Mouse (Mus musculus): ENCODE results near the gene Stim2.
A peak's percentile ranks its signal among the peaks of the same experiment; 100 is the strongest.

Stim2 gene

GRCm38 (mm10) chr5:54049145-54049733, 50.9 kb downstream of the Stim2 start:
- DNase-seq (ENCODE audit: low spot score) = no peak

- DNase-seq (ENCODE audit: low spot score) = no peak
These were observed 51.6 kb downstream of the Stim2 start for GRCm38 (mm10) chr5:54049940-54050339.

- DNase-seq (ENCODE audit: low spot score) = no peak
These were observed 52.8 kb downstream of the Stim2 start for GRCm38 (mm10) chr5:54051056-54051455.

GRCm38 (mm10) chr5:54052205-54052604, 53.9 kb downstream of the Stim2 start:
- no peak for DNase-seq (ENCODE audit: low spot score)

- DNase-seq (ENCODE audit: low spot score) = no peak
These were observed 55.5 kb downstream of the Stim2 start for GRCm38 (mm10) chr5:54053673-54054366.

- DNase-seq (ENCODE audit: low spot score) = no peak
These were observed 58.0 kb downstream of the Stim2 start for GRCm38 (mm10) chr5:54056266-54056665.

- no peak for DNase-seq (ENCODE audit: low spot score)
These were observed 61.7 kb downstream of the Stim2 start for GRCm38 (mm10) chr5:54059998-54060397.

GRCm38 (mm10) chr5:54062079-54062478, 63.8 kb downstream of the Stim2 start:
- peak; percentile 36 for DNase-seq (ENCODE audit: low spot score)

GRCm38 (mm10) chr5:54067591-54067990, 69.3 kb downstream of the Stim2 start:
- no peak for DNase-seq (ENCODE audit: low spot score)

- no peak for DNase-seq (ENCODE audit: low spot score)
These were observed 72.2 kb downstream of the Stim2 start for GRCm38 (mm10) chr5:54070549-54070948.

- DNase-seq (ENCODE audit: low spot score) = no peak
These were observed 73.0 kb downstream of the Stim2 start for GRCm38 (mm10) chr5:54071288-54071687.

GRCm38 (mm10) chr5:54071705-54072104, 73.4 kb downstream of the Stim2 start:
- DNase-seq (ENCODE audit: low spot score) = no peak

GRCm38 (mm10) chr5:54073291-54073690, 75.0 kb downstream of the Stim2 start:
- DNase-seq (ENCODE audit: low spot score) = no peak

- no peak for DNase-seq (ENCODE audit: low spot score)
These were observed 81.7 kb downstream of the Stim2 start for GRCm38 (mm10) chr5:54079997-54080396.

GRCm38 (mm10) chr5:54087912-54088311, 89.6 kb downstream of the Stim2 start:
- DNase-seq (ENCODE audit: low spot score) = no peak

- peak; percentile 45 for DNase-seq (ENCODE audit: low spot score)
These were observed 99.9 kb downstream of the Stim2 start for GRCm38 (mm10) chr5:54098219-54098618.

- DNase-seq (ENCODE audit: low spot score) = peak; percentile 49
These were observed 102.6 kb downstream of the Stim2 start for GRCm38 (mm10) chr5:54100916-54101315.

GRCm38 (mm10) chr5:54101318-54101717, 103.0 kb downstream of the Stim2 start:
- DNase-seq (ENCODE audit: low spot score) = no peak

GRCm38 (mm10) chr5:54101960-54102359, 103.7 kb downstream of the Stim2 start:
- DNase-seq (ENCODE audit: low spot score) = no peak

GRCm38 (mm10) chr5:54106669-54107068, 108.4 kb downstream of the Stim2 start:
- no peak for DNase-seq (ENCODE audit: low spot score)

- no peak for DNase-seq (ENCODE audit: low spot score)
These were observed 108.8 kb downstream of the Stim2 start for GRCm38 (mm10) chr5:54107069-54107468.

GRCm38 (mm10) chr5:54109096-54109495, 110.8 kb downstream of the Stim2 start:
- no peak for DNase-seq (ENCODE audit: low spot score)

- no peak for DNase-seq (ENCODE audit: low spot score)
These were observed 112.5 kb downstream of the Stim2 start for GRCm38 (mm10) chr5:54110789-54111188.

GRCm38 (mm10) chr5:54113284-54113683, 115.0 kb downstream of the Stim2 start:
- DNase-seq (ENCODE audit: low spot score) = no peak
